Comparison of ENCODE assay signal across 10 mouse cellular contexts in the genomic region with DNA sequence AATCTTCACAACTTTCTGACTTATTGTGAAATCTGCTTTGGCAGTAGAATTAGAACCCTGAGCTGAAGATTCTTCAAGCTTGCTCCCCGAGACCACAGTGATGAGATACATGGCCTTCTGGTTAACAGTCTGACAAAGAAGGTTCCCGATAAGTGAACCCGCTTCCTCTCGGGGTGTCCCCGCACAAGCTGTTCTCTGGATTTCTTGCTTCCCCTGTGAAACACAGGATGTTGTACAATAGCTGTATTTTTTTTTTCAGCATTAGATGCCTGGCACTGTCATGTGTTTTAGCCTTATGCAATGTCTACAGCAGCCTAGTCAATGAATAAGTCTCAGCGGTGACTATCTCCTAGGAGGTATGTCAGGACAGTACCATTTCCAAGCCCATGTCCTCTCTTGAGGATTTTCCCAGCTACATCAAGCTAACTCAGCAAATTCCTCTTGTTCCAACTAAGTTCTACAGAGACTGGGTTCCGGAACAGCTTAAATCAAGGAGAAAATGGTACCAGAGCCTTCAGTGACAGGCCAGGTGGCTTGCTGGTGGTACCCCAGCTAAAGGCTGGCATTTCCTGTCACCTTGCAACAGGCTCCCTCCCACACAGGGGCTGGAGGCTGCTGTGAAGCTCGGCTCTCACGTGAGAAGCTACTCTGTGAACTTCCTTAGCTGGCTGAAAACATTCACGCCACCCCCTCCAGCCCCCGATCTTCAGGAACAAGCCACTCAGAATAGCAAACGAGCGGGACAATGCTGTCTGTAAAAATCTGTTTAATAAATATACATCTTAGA. TPM values are rescaled to one million over a fixed set of nuclear protein-coding genes. Genes with fewer than 3 reads are reported as not detected.
DNase-seq lines count a peak whose midpoint lies in the region; ATAC-seq and TF ChIP-seq lines count a peak whose summit lies in the region.
"Had no signal": no experiment of that assay in that cellular context is flagged by ENCODE, and none has a peak within 500 bp of the region (broad histone marks: within the 10 kb centered on the region; RNA-seq: fewer than 3 reads in every experiment).

No protein-coding gene starts in this region.

- no peaks in the 10 kb centered on the region for H3K79me2 ChIP-seq in heart, adult 2 months (replicated peaks; ENCODE audit: control insufficient read depth, insufficient read depth, low read length)

- peaks cover 8% of the 10 kb centered on the region for H3K9me3 ChIP-seq in megakaryocyte, embryonic 14.5 days
- H3K9me3 ChIP-seq in forebrain, embryonic 12.5 days, result no peaks in the 10 kb centered on the region
- H3K9me3 ChIP-seq in midbrain, embryonic 10.5 days (replicated peaks), result no peaks in the 10 kb centered on the region

- peak; percentile 55 for TF ChIP-seq POLR2A in heart, adult 2 months (IDR thresholded peaks at IDR 0.05; ENCODE audit: insufficient read depth, low read depth, low read length)
- no peak for TF ChIP-seq POLR2A in testis, adult 2 months (IDR thresholded peaks at IDR 0.05; ENCODE audit: control insufficient read depth, low read depth, low read length)

- peaks cover 21% of the 10 kb centered on the region for H3K4me1 ChIP-seq in heart, adult 2 months (ENCODE audit: control insufficient read depth, insufficient read depth, low read length)
- peaks cover 9% of the 10 kb centered on the region for H3K4me1 ChIP-seq in testis, adult 2 months (ENCODE audit: control insufficient read depth, insufficient read depth, low read length)
- H3K4me1 ChIP-seq in megakaryocyte, embryonic 14.5 days, result peaks cover 62% of the 10 kb centered on the region
- H3K4me1 ChIP-seq in forebrain, embryonic 12.5 days, result peaks cover 25% of the 10 kb centered on the region
- peaks cover 33% of the 10 kb centered on the region for H3K4me1 ChIP-seq in midbrain, embryonic 10.5 days

- H3K27me3 ChIP-seq in heart, adult 2 months (ENCODE audit: control insufficient read depth, insufficient read depth, low read length), result no peaks in the 10 kb centered on the region
- no peaks in the 10 kb centered on the region; the same call in 1 of the 2 replicates for H3K27me3 ChIP-seq in testis, adult 2 months (ENCODE audit: control insufficient read depth, insufficient read depth, low read length)
- peaks cover 29% of the 10 kb centered on the region for H3K27me3 ChIP-seq in megakaryocyte, embryonic 14.5 days (replicated peaks)
- no peaks in the 10 kb centered on the region; the same call in 1 of the 2 replicates for H3K27me3 ChIP-seq in forebrain, embryonic 12.5 days
- H3K27me3 ChIP-seq in midbrain, embryonic 10.5 days (ENCODE audit: low read depth, poor library complexity, severe bottlenecking), result 0 out of 2 replicates have a peak, but pooled peaks cover 5% of the 10 kb centered on the region

- DNase-seq in heart, adult 2 months, result peak; percentile 35 to 40
- no peak for DNase-seq in heart, postnatal 10 days
- DNase-seq in testis, postnatal 10 days (ENCODE audit: low spot score), result no peak
- no peak for DNase-seq in cerebellum, adult 18-20 months
- DNase-seq in midbrain, embryonic 10.5 days (ENCODE audit: low spot score), result no peak
- DNase-seq: cerebellum, postnatal 14 days; gastrocnemius, postnatal 25 days had no signal

- H3K4me3 ChIP-seq in heart, adult 2 months, result peak overlapping the region; percentile 83
- no peak overlapping the region for H3K4me3 ChIP-seq in testis, adult 2 months (ENCODE audit: control insufficient read depth, low read depth, low read length)
- peak overlapping the region; percentile 86 for H3K4me3 ChIP-seq in megakaryocyte, embryonic 14.5 days (replicated peaks)
- no peak overlapping the region for H3K4me3 ChIP-seq in forebrain, embryonic 12.5 days (replicated peaks)
- H3K4me3 ChIP-seq in midbrain, embryonic 10.5 days, result no peak overlapping the region

- no peak for ATAC-seq in forebrain, embryonic 12.5 days (ENCODE audit: low FRiP score)

- H3K36me3 ChIP-seq in heart, adult 2 months (ENCODE audit: control insufficient read depth, insufficient read depth, low read length), result peaks cover 29% of the 10 kb centered on the region
- no peaks in the 10 kb centered on the region for H3K36me3 ChIP-seq in testis, adult 2 months (ENCODE audit: control insufficient read depth, insufficient read depth, low read length)
- H3K36me3 ChIP-seq in megakaryocyte, embryonic 14.5 days (replicated peaks; ENCODE audit: low read length), result peaks cover 61% of the 10 kb centered on the region
- peaks cover 32% of the 10 kb centered on the region for H3K36me3 ChIP-seq in forebrain, embryonic 12.5 days (replicated peaks)
- peaks cover 42% of the 10 kb centered on the region for H3K36me3 ChIP-seq in midbrain, embryonic 10.5 days

- no peak overlapping the region for H3K4me2 ChIP-seq in forebrain, embryonic 12.5 days

- H3K9ac ChIP-seq in heart, adult 2 months (ENCODE audit: low read depth, low read length), result peak overlapping the region; percentile 62
- H3K9ac ChIP-seq in forebrain, embryonic 12.5 days, result no peak overlapping the region

- no peak for TF ChIP-seq CTCF in heart, adult 2 months (IDR thresholded peaks at IDR 0.05)
- TF ChIP-seq CTCF in testis, adult 2 months (IDR thresholded peaks at IDR 0.05; ENCODE audit: control insufficient read depth, insufficient read depth, insufficient replicate concordance, low read depth, low read length), result no peak

- 46% methylated on average over 13 of the region's 13 CpGs for WGBS in heart, adult 2 months
- WGBS in forebrain, embryonic 12.5 days, result 88% methylated on average over 13 of the region's 13 CpGs
- WGBS in midbrain, embryonic 10.5 days, result 90% methylated on average over 13 of the region's 13 CpGs

- intact Hi-C loops in heart, adult 2 months (cut with DNase I), result no loop called here
- intact Hi-C loops in heart, postnatal 10 days (cut with DNase I), result no loop called here

- peak; percentile 83; the same call in 1 of the 2 replicates for TF ChIP-seq EP300 in heart, adult 2 months (IDR thresholded peaks at IDR 0.05; ENCODE audit: insufficient read depth, low read depth, low read length)

- peak overlapping the region; percentile 62 for H3K27ac ChIP-seq in heart, adult 2 months
- peak overlapping the region; percentile 7; the same call in 1 of the 2 replicates for H3K27ac ChIP-seq in testis, adult 2 months (ENCODE audit: control insufficient read depth, insufficient read depth, low read depth, low read length)
- no peak overlapping the region for H3K27ac ChIP-seq in forebrain, embryonic 12.5 days
- no peak overlapping the region for H3K27ac ChIP-seq in midbrain, embryonic 10.5 days (replicated peaks)

RNA-seq across cellular contexts. Expression of gene Nfkbia, which starts 3.6 kb away (rescaled TPM):
- total RNA-seq in heart, adult 2 months (2021), result 10 to 100 TPM; 65.7 to 80.3 TPM
- 86.0 and 106 TPM in 2 replicates for polyA plus RNA-seq in heart, adult 2 months (2012; rRNA removed)
- 10 to 100 TPM; 45.7 to 65.3 TPM for total RNA-seq in heart, postnatal 10 days (2021)
- polyA plus RNA-seq in testis, adult 2 months (2012; rRNA removed), result 24.4 and 31.2 TPM in 2 replicates
- 59.9 and 92.2 TPM in 2 replicates for polyA plus RNA-seq in megakaryocyte, embryonic 14.5 days (2012; ENCODE audit: insufficient read depth, low replicate concordance)
- polyA plus RNA-seq in forebrain, embryonic 12.5 days (2016; fragmentation: Nextera tagmentation; extraction: Ambion mirVana), result 36.4 and 39.6 TPM in 2 replicates
- 39.0 and 43.8 TPM in 2 replicates for polyA plus RNA-seq in midbrain, embryonic 10.5 days (2016; fragmentation: Nextera tagmentation; extraction: Ambion mirVana)

Comparison
In these comparisons a context has a peak if more than half of its experiments do, and no peak if none do; other contexts are left out.
1. DNase-seq: peak in heart, adult 2 months (2 of 2); none in heart, postnatal 10 days (0 of 2), testis, postnatal 10 days (single experiment), cerebellum, adult 18-20 months (0 of 2) and midbrain, embryonic 10.5 days (single experiment).
2. H3K27ac ChIP-seq: peak in heart, adult 2 months (single experiment) and testis, adult 2 months (single experiment); none in forebrain, embryonic 12.5 days (single experiment) and midbrain, embryonic 10.5 days (single experiment).
3. H3K4me3 ChIP-seq: peak in heart, adult 2 months (single experiment) and megakaryocyte, embryonic 14.5 days (single experiment); none in testis, adult 2 months (single experiment), forebrain, embryonic 12.5 days (single experiment) and midbrain, embryonic 10.5 days (single experiment).